Mouse (Mus musculus) myocyte (in vitro differentiated cells): Measurements from ENCODE around the gene Ncapd3.

ENCODE experiments used
- MAX ChIP-seq: IDR thresholded peaks from one replicate; pipeline ENCODE4 v1.6.1; 2011; ENCODE audit warnings: low read depth, mild to moderate bottlenecking, control low read depth
- MYOD1 ChIP-seq, 3 experiments: IDR thresholded peaks; one replicate each; pipeline ENCODE4 v1.6.1; 2011; ENCODE audit warnings: control low read depth in 2 of 3, low read depth in 2 of 3, mild to moderate bottlenecking in 2 of 3, moderate library complexity in 1 of 3; ENCODE audit not compliant: insufficient read length in 2 of 3, control insufficient read depth in 1 of 3
- USF1 ChIP-seq: IDR thresholded peaks from one replicate; pipeline ENCODE4 v1.6.1; 2011; ENCODE audit warnings: low read depth, mild to moderate bottlenecking, control low read depth, moderate library complexity

DNA sequence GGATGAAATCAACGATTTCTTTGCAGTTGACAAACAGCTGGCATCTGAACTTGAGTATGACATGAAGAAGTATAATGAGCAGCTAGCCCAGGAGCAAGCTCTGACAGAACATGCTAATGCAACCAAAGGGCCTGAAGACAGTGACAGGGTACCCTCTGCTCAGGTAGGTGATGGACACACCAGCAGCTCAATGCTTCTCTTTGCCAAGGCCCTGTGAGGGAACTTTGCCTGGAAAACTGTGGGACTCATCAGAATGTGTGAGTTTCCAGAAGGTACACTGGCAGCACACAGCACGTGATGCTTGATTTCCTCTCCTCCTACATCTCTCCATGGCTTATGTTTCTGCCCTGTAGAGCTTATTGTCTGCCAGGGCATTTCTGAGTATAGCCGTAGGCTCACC, 57.4 kb downstream of the Ncapd3 start:
- TF ChIP-seq USF1, result no peak
- no peak for TF ChIP-seq MYOD1 (IDR thresholded peaks at IDR 0.05; ENCODE audit: control insufficient read depth in 1 of 3, insufficient read length in 2 of 3, low read depth in 2 of 3)
- TF ChIP-seq MAX, result no peak
